In genomic region chr6:134559635-134560034, GRCm38 (mm10) we compare ENCODE assay signal across 17 mouse cellular contexts. TPM values are rescaled to one million over a fixed set of nuclear protein-coding genes. Genes with fewer than 3 reads are reported as not detected.
DNase-seq lines count a peak whose midpoint lies in the region; ATAC-seq and TF ChIP-seq lines count a peak whose summit lies in the region.
"Had no signal": no experiment of that assay in that cellular context is flagged by ENCODE, and none has a peak within 500 bp of the region (broad histone marks: within the 10 kb centered on the region; RNA-seq: fewer than 3 reads in every experiment).

No protein-coding gene starts in this region.

- H3K4me3 ChIP-seq in kidney, embryonic 16.5 days (ENCODE audit: low read length): no peak overlapping the region
- H3K4me3 ChIP-seq in lung, embryonic 15.5 days: no peak overlapping the region
- no peak overlapping the region for H3K4me3 ChIP-seq in lung, adult 2 months (replicated peaks; ENCODE audit: extremely low read depth, low read depth, low read length)
- no peak overlapping the region for H3K4me3 ChIP-seq in macrophage (ENCODE audit: inconsistent target)
- H3K4me3 ChIP-seq: embryonic facial prominence, embryonic 10.5 days; forebrain, embryonic 13.5 days; heart, adult 2 months; heart, embryonic 12.5 days had no signal

- H3K4me1 ChIP-seq in kidney, embryonic 16.5 days (ENCODE audit: insufficient read depth, low read length): peaks cover 58% of the 10 kb centered on the region
- H3K4me1 ChIP-seq in lung, embryonic 15.5 days: peaks cover 44% of the 10 kb centered on the region
- peaks cover 25% of the 10 kb centered on the region for H3K4me1 ChIP-seq in lung, adult 2 months (ENCODE audit: control insufficient read depth, insufficient read depth, low read length)

- H3K36me3 ChIP-seq in kidney, embryonic 16.5 days (ENCODE audit: insufficient read depth, low read length): no peaks in the 10 kb centered on the region
- H3K36me3 ChIP-seq in lung, embryonic 15.5 days: no peaks in the 10 kb centered on the region
- no peaks in the 10 kb centered on the region for H3K36me3 ChIP-seq in macrophage (ENCODE audit: inconsistent target)
- H3K36me3 ChIP-seq: heart, embryonic 12.5 days had no signal

- no peak for TF ChIP-seq POLR2A in lung, adult 2 months (IDR thresholded peaks at IDR 0.05; ENCODE audit: borderline replicate concordance, extremely low read depth, low read depth, low read length)

- TF ChIP-seq CTCF in lung, adult 2 months (IDR thresholded peaks at IDR 0.05; ENCODE audit: insufficient read depth, low read length): no peak

- no peak overlapping the region for H3K9ac ChIP-seq in kidney, embryonic 16.5 days (replicated peaks; ENCODE audit: low read length)
- H3K9ac ChIP-seq in lung, embryonic 15.5 days: no peak overlapping the region
- H3K9ac ChIP-seq: forebrain, embryonic 13.5 days; forebrain, postnatal 0 days; heart, embryonic 12.5 days had no signal

- no peaks in the 10 kb centered on the region for H3K9me3 ChIP-seq in kidney, embryonic 16.5 days (ENCODE audit: low read length)
- H3K9me3 ChIP-seq in lung, embryonic 15.5 days: no peaks in the 10 kb centered on the region
- H3K9me3 ChIP-seq: embryonic facial prominence, embryonic 10.5 days; forebrain, embryonic 13.5 days; heart, embryonic 12.5 days had no signal

- H3K4me2 ChIP-seq in kidney, embryonic 16.5 days (replicated peaks; ENCODE audit: low read depth, low read length): no peak overlapping the region
- no peak overlapping the region for H3K4me2 ChIP-seq in lung, embryonic 15.5 days
- H3K4me2 ChIP-seq: forebrain, embryonic 13.5 days; heart, embryonic 12.5 days had no signal

- no peak for ATAC-seq in kidney, embryonic 16.5 days (ENCODE audit: low FRiP score, low TSS enrichment)
- no peak for ATAC-seq in lung, embryonic 15.5 days (ENCODE audit: borderline replicate concordance, extremely low read depth, low FRiP score, low TSS enrichment)
- ATAC-seq: forebrain, embryonic 13.5 days; forebrain, postnatal 0 days; hindbrain, embryonic 16.5 days had no signal

- DNase-seq in adrenal gland, adult (ENCODE audit: inconsistent age in 2 of 2, low spot score in 1 of 2): peak; percentile 31 to 57
- no peak for DNase-seq in adrenal gland, postnatal 25 days
- DNase-seq in kidney, adult 18-20 months: no peak
- no peak for DNase-seq in lung, adult 2 months
- DNase-seq: adrenal gland, postnatal 14 days; cerebellum, adult 2 months; cerebellum, postnatal 10 days; forebrain, postnatal 0 days; gastrocnemius, postnatal 25 days; heart, adult 2 months had no signal

- WGBS in kidney, embryonic 16.5 days: 72% methylated on average over 3 of the region's 3 CpGs
- WGBS in lung, embryonic 15.5 days: 62% methylated on average over 3 of the region's 3 CpGs
- 62% methylated on average over 3 of the region's 3 CpGs for WGBS in lung, adult 2 months
- WGBS in macrophage (ENCODE audit: missing documents): 87% methylated on average over 3 of the region's 3 CpGs

- H3K27ac ChIP-seq in kidney, embryonic 16.5 days (ENCODE audit: low read length): peak overlapping the region; percentile 16; the same call in 1 of the 2 replicates
- 0 out of 2 replicates have a peak overlapping the region, but pooled peaks have one; percentile 8 for H3K27ac ChIP-seq in lung, embryonic 15.5 days
- H3K27ac ChIP-seq in macrophage: peak overlapping the region; percentile 59
- H3K27ac ChIP-seq: embryonic facial prominence, embryonic 10.5 days; forebrain, embryonic 13.5 days; heart, adult 2 months had no signal

- H3K27me3 ChIP-seq in kidney, embryonic 16.5 days (ENCODE audit: insufficient read depth, low read length): no peaks in the 10 kb centered on the region
- no peaks in the 10 kb centered on the region for H3K27me3 ChIP-seq in lung, embryonic 15.5 days
- H3K27me3 ChIP-seq: forebrain, embryonic 13.5 days; heart, embryonic 12.5 days had no signal

- H3K79me2 ChIP-seq in macrophage (ENCODE audit: inconsistent target): peaks cover 93% of the 10 kb centered on the region

RNA-seq across cellular contexts. Expression of gene Lrp6, which starts 7.1 kb away (rescaled TPM):
- total RNA-seq in adrenal gland, postnatal 25 days (2021): 94.4 and 112 TPM in 2 replicates
- polyA plus RNA-seq in kidney, embryonic 16.5 days (2015; fragmentation: Nextera tagmentation; extraction: Ambion mirVana): 34.6 and 37.4 TPM in 2 replicates
- polyA plus RNA-seq in lung, embryonic 15.5 days (2015; fragmentation: Nextera tagmentation; extraction: Ambion mirVana): 22.3 and 24.7 TPM in 2 replicates
- 30.8 and 38.3 TPM in 2 replicates for polyA plus RNA-seq in lung, adult 2 months (2012; rRNA removed)
- total RNA-seq in macrophage (2018; cell fraction: chromatin; rRNA removed): 100 to 1,000 TPM in 15 of 26 experiments, 10 to 100 TPM in 11; 15.9 to 238 (median 128) TPM
- 100 to 1,000 TPM in 9 of 26 experiments, 10 to 100 TPM in 17; 25.0 to 143 (median 66.5) TPM for total RNA-seq in macrophage (2018; cell fraction: cytosol; rRNA removed)
- 100 to 1,000 TPM in 16 of 26 experiments, 10 to 100 TPM in 10; 37.2 to 288 (median 110) TPM for total RNA-seq in macrophage (2018; cell fraction: nucleus; rRNA removed)
- polyA plus RNA-seq in macrophage (2018): 39.1 to 57.6 TPM (median 52.8 TPM) in 3 replicates

Comparison
In these comparisons a context has a peak if more than half of its experiments do, and no peak if none do; other contexts are left out.
1. DNase-seq: peak in adrenal gland, adult (2 of 2); none in adrenal gland, postnatal 25 days (single experiment), kidney, adult 18-20 months (single experiment) and lung, adult 2 months (single experiment).
2. H3K27ac ChIP-seq: peak in every context shown above with its lines; median percentile 59 in macrophage; 16 in kidney, embryonic 16.5 days; 8 in lung, embryonic 15.5 days.